Mouse (Mus musculus) ES-CJ7 (cell line): ENCODE measurements at regions not wholly inside any gene's neighbourhood (a gene's known extent, or its start where the extent isn't known, plus 50 kb on each side); places are given as distances from the start of the nearest gene placed in this dataset.

Source experiments
- DNase-seq: peaks from one replicate; pipeline ENCODE4 v3.0.0; 2011; ENCODE audit warnings: low read depth, low spot score

- DNase-seq: no peak
Observed at GRCm38 (mm10) chr9:87453261-87453660, 197.9 kb upstream of the Cep162 start.

DNA sequence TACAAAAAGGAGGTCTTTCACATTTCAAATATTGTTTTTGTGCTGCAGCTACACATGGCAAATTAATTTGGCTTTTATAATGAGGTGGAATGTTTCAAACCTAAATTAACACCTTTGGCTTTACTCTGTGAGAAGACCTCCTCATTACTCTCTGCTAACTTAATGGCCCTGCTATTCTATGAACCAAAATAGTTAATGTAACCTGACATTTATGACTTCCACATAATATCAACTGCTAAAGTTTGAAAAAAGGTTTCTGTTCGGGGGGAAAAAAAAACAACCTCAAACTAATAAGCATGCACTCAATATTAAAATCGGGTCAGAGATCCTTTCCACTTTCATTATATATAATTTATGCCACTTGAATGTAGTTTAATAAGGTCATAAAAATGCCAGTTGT lies 197.2 kb upstream of the Cep162 start:
- DNase-seq: no peak

GRCm38 (mm10) chr9:87443467-87444235 lies 188.3 kb upstream of the Cep162 start:
- DNase-seq: no peak

DNA sequence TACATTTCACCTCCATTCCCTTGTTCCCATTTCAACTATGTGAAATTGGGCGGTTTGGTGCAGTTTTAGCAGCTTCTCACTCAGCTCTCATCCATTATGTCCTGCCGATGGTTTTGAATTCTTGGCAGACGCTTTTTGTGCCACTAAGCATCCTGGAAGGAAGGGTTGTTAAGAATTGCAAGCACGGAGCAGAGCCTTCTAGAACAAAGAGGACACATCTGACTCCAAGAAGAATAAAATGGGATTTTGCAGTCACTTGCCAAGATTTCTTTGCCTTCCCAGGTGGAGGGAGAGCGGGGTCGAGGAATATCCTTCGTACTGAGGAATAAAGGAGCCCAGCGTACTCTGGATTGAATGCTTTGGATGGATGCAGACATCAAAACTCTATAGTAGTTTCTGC lies 176.7 kb upstream of the Cep162 start:
- DNase-seq: no peak

DNA sequence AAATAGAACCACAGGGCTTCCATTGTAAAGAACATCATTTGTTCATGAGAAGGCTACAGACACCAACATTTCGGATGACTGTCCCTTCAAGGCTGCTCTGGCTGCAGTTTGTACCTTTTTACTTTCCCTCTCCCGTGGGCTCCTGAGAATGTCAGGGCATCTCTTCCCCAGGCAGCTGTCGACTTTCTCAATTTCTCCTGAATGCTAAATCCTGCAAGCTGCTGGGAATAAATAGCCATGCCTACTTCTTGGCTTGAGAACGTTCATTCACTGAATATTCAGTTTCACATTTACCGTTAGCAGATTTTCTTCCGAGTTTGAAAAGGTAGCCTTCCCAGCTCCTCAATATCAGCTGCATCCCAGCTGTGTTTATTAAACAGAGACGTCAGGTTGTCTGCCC lies 176.2 kb upstream of the Cep162 start:
- DNase-seq: no peak

- peak; percentile 58 for DNase-seq
Observed at GRCm38 (mm10) chr9:87425201-87425600, 169.9 kb upstream of the Cep162 start.

DNA sequence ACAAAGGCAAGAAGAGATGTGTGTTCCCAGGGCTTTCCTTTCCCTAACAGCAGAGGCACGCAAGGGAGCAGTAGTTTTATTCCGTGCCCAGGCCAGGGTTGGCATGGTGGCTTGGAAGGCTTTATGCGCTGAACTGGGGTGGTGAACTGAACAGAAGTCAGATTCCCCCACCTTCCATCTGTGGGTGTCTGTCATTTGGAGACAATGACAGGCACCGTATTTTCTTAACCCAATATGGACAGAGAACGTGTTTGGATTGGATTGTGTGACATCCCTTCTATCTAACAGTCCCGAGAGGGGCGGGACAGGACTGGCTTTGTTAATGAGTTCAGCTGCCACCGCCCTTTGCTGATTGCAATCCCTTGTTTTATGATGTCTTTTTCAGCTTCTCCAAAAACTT lies 165.8 kb upstream of the Cep162 start:
- no peak for DNase-seq

DNA sequence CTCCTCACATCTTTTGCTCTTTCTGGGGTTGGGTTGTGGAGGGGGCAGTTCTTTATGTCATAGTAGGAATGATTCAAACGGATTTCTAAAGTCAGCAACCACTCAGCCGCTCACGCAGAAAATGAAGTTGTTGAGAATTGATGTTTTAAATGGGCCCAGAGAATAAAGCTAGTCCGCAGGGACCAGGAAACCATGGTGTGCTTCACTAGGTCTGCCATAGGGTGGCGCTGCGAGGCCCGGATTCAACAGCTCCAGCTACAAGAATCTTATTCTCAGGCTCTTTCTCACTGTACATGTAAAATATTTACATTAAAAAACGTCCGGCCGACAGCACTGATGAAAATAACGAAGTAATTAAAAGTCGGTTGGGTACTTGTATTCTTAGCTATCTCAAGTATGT lies 164.0 kb upstream of the Cep162 start:
- DNase-seq: peak; percentile 46

DNA sequence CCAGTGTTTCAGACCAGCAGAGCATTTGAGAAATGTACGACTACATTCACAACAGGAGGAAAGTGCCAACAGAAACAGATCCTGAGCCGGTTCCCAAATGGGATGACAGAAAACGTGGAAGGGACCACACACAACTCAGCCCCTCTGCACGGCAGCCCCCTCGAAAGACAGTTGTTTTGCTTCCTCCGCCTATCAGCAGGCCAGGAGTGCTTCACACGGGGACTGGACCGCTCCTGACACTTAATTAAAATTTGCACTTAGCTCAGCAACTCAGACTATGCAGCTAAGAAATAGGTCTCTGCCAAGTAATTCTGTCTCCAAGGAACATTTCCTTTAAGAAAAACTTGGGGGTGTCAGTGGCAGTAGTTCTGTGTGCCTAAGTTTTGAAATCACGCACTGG lies 157.6 kb upstream of the Cep162 start:
- no peak for DNase-seq

DNA sequence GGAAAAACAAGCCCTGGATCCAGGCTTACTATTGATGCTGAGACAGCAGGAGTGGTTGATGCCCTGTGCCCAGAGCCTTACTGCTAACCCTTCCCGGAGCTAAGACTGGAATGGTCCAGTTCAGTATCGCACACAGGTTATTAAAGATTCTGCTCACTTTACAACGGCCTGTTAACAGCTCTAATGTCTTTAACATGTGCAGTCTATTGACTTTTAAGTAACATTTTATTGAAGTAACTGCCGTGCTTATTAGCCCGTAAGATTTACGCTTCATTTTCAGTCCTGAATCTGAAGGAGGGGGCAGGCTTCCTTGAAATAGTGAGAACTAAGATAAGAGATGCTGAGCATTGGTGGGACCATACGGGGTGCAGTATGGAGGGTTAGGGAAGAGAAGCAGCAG lies 155.7 kb upstream of the Cep162 start:
- DNase-seq: no peak

- peak; percentile 33 for DNase-seq
Observed at GRCm38 (mm10) chr9:87409736-87410135, 154.4 kb upstream of the Cep162 start.

DNA sequence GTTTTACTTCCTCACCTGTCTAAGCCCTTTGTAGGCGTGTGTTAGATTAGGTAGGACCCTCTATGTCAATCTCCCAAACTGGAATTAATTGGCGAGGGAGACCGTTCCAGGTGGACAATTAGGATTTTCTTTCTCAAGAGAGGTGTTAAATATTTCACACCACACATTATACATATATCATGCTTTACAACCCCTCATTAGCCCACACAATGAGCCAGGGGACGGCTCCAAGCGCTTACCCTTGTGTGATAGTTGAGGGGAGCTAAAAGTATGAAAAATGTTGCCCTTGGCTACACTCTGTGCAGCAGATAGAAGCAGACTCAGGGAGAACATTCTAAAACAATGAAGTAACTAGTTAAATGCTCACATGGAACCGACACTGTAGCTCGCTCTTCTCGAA lies 153.5 kb upstream of the Cep162 start:
- DNase-seq: no peak

- DNase-seq: no peak
Observed at GRCm38 (mm10) chr9:87406476-87406875, 151.1 kb upstream of the Cep162 start.

- no peak for DNase-seq
Observed at GRCm38 (mm10) chr9:87405115-87405720, 149.9 kb upstream of the Cep162 start.

- DNase-seq: no peak
Observed at GRCm38 (mm10) chr9:87402010-87402409, 146.7 kb upstream of the Cep162 start.

- DNase-seq: no peak
Observed at GRCm38 (mm10) chr9:87387516-87387915, 132.2 kb upstream of the Cep162 start.

DNA sequence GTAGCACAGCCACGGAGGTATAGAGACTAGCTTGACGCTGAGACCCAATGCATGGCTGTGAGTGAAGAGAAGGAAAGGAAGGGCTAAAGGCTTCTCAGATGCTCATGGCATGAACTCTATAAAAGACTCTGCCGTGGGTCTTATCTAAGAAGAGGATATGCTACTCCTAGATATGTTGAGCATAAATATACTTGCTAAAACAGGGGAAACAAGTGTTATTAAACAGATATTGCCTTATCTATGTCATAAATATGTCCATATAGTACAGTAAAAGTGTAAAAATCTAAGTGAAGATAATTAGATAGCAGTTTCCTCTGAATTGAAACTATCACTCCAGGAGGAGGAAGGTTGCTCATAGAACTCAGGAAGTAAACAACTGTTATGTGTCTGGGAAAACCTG lies 128.2 kb upstream of the Cep162 start:
- no peak for DNase-seq

DNA sequence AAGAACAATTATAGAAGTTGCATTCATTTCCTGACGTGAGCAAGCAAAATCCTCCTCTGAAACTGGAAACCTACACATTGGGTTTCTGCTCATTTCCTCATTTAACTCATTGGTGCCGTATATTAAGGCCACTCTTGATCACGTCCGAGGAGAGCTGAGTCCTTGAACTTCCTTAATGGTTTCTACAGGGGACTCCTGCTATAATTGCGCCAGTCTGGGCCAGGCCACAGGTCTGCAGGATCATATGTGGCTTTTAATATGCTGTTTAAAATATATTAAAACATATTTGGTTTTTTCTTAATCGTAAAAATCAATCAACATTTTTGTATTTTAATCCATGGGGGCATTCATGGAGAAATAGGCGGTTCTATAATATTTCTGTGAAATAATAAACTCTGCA lies 122.6 kb upstream of the Cep162 start:
- DNase-seq: no peak

GRCm38 (mm10) chr9:87376731-87377310 lies 121.5 kb upstream of the Cep162 start:
- DNase-seq: no peak

- no peak for DNase-seq
Observed at GRCm38 (mm10) chr9:87372251-87372905, 117.0 kb upstream of the Cep162 start.

GRCm38 (mm10) chr9:87369059-87369458 lies 113.7 kb upstream of the Cep162 start:
- peak; percentile 8 for DNase-seq

- no peak for DNase-seq
Observed at GRCm38 (mm10) chr9:87347008-87347407, 91.7 kb upstream of the Cep162 start.
